Mouse (Mus musculus) MEL (cell line): ENCODE measurements around the gene Borcs7.

Source experiments
- CHD1 ChIP-seq: IDR thresholded peaks from 2 replicates; pipeline ENCODE4 v1.6.1; 2012; ENCODE audit warnings: low read depth, mild to moderate bottlenecking, inconsistent platforms, low read length, improper control_type of control experiment
- CTCF ChIP-seq, 3 experiments: IDR thresholded peaks in 2 of 3; conservative IDR thresholded peaks in 1 of 3; 2 replicates each; pipeline ENCODE4 v1.5.1; 2011 to 2012; ENCODE audit warnings: low read length in 3 of 3, low read depth in 2 of 3, mild to moderate bottlenecking in 2 of 3, improper control_type of control experiment in 1 of 3, inconsistent platforms in 1 of 3, mixed read lengths in 1 of 3, moderate library complexity in 1 of 3; ENCODE audit not compliant: control insufficient read depth in 1 of 3, insufficient read depth in 1 of 3, poor library complexity in 1 of 3, severe bottlenecking in 1 of 3
- E2F4 ChIP-seq: IDR thresholded peaks from 2 replicates; pipeline ENCODE4 v1.6.1; 2011; ENCODE audit warnings: low read depth, low read length, improper control_type of control experiment, borderline replicate concordance
- GATA1 ChIP-seq: IDR thresholded peaks from 2 replicates; pipeline ENCODE4 v1.6.1; 2011; ENCODE audit warnings: low read depth, low read length, improper control_type of control experiment
- JUND ChIP-seq: IDR thresholded peaks from 2 replicates; pipeline ENCODE4 v1.6.1; 2011; ENCODE audit warnings: low read depth, mild to moderate bottlenecking, improper control_type of control experiment, low read length
- KAT2A ChIP-seq: conservative IDR thresholded peaks from 2 replicates; pipeline ENCODE4 v1.6.1; 2012; ENCODE audit warnings: low read depth, low read length, improper control_type of control experiment, inconsistent platforms
- MAFK ChIP-seq: IDR thresholded peaks from 2 replicates; pipeline ENCODE4 v1.6.1; 2011; ENCODE audit warnings: low read depth, mild to moderate bottlenecking, low read length, improper control_type of control experiment, borderline replicate concordance
- POLR2A ChIP-seq, 2 experiments: IDR thresholded peaks; 2 replicates each; pipeline ENCODE4 v1.6.1; 2011 to 2012; ENCODE audit warnings: low read length in 2 of 2, mild to moderate bottlenecking in 2 of 2, control low read depth in 1 of 2, improper control_type of control experiment in 1 of 2, low read depth in 1 of 2, moderate library complexity in 1 of 2; ENCODE audit not compliant: control insufficient read depth in 1 of 2, insufficient read depth in 1 of 2, poor library complexity in 1 of 2
- RAD21 ChIP-seq: IDR thresholded peaks from 2 replicates; pipeline ENCODE4 v1.6.1; 2011; ENCODE audit warnings: mild to moderate bottlenecking, low read depth, low read length, improper control_type of control experiment
- SMC3 ChIP-seq: IDR thresholded peaks from 2 replicates; pipeline ENCODE4 v1.6.1; 2011; ENCODE audit warnings: low read depth, low read length, improper control_type of control experiment
- TAL1 ChIP-seq: IDR thresholded peaks from 2 replicates; pipeline ENCODE4 v1.6.1; 2012; ENCODE audit warnings: mild to moderate bottlenecking, inconsistent platforms, low read length, moderate library complexity, mixed read lengths
- TCF12 ChIP-seq: IDR thresholded peaks from 2 replicates; pipeline ENCODE4 v1.6.1; 2014; ENCODE audit warnings: low read depth, mild to moderate bottlenecking, inconsistent platforms, low read length, improper control_type of control experiment, moderate library complexity
- ZKSCAN1 ChIP-seq: IDR thresholded peaks from 2 replicates; pipeline ENCODE4 v1.6.1; 2012; ENCODE audit warnings: low read depth, mild to moderate bottlenecking, inconsistent platforms, low read length, improper control_type of control experiment, moderate library complexity
- ZNF384 ChIP-seq: IDR thresholded peaks from 2 replicates; pipeline ENCODE4 v1.6.1; 2012; ENCODE audit warnings: low read depth, mild to moderate bottlenecking, inconsistent platforms, low read length, improper control_type of control experiment

DNA sequence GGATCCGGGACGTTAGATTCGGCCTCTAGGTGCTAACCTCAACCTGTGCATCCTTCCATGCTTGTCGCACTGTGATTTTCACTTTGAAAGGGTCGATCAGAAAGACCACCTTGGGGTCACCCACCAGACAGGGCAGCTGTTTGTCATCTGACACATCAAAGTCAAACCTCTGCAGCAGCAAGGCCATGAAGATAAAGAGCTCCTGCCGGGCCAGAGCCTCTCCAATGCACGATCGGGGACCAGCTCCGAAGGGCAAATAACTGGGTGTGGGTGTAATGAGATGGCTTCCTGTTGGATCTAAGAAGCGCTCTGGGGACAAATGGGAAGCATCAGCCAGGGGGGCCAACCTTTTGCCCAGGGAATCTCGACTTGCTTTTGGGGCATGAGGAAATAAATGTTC is 22.4 kb upstream of the Borcs7 start:
- TF ChIP-seq CTCF (IDR thresholded peaks at IDR 0.05 in 2 of 3, conservative IDR thresholded peaks at IDR 0.05 in 1 of 3; ENCODE audit: control insufficient read depth in 1 of 3, insufficient read depth in 1 of 3, low read depth in 2 of 3, low read length in 3 of 3, poor library complexity in 1 of 3, severe bottlenecking in 1 of 3) (no peak), POLR2A (IDR thresholded peaks at IDR 0.05; ENCODE audit: control insufficient read depth in 1 of 2, insufficient read depth in 1 of 2, low read depth in 1 of 2, low read length in 2 of 2, poor library complexity in 1 of 2) (no peak), KAT2A (no peak), SMC3 (no peak), ZKSCAN1 (no peak), JUND (no peak), E2F4 (no peak), CHD1 (no peak), MAFK (no peak), RAD21 (no peak), TCF12 (no peak), GATA1 (no peak), TAL1 (no peak), ZNF384 (no peak)
